Mouse (Mus musculus): ENCODE measurements around the gene Sae1.

DNA sequence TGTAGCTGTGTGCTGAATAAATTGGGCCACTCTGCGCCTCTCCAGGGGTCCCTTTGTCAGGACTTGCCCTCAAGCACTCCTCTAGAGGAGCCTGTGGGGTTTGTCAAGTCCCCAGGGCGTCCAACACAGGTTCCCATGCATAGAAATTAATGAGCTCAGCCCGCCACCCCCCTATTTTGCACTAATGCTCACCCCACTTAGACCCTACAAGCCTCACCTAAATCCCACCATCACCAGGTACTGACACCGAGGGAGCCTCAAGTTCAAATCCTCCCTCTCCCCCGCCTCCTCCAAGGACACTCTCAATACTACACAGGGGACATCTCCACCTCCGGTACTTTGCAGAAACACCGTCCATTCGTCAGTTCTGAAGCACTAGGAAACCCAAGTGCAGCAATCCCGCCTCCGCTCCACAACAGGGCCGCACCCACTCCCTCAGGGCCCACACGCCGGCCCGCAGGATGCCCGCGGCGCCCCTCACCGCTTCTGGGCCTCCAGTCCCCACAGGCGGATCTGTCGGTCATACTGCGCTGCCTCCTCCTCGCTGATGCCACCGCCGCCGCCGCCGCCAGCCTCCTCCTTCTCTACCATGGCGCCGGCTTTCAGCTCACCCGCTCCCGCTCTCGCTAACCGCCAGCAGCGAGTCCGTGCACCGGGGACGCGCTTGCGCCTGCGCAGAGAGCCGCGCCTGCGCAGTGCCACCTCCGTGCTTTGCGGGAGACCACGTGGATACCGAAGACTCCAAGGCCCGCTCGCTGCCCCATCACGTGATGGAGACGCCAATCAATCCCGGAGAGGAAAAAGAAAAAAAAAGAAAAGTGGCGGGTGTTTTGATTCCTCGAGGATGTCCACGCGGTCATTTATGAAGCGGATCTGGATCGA lies at the start of gene Sae1:
- TF ChIP-seq POLR2A (IDR thresholded peaks at IDR 0.05; ENCODE audit: borderline replicate concordance, low read depth, low read length) (no peak), CTCF (IDR thresholded peaks at IDR 0.05; ENCODE audit: low read depth, low read length) (no peak)
